Mouse (Mus musculus) thymus, postnatal 25 days (tissue): ENCODE data around the gene Sepsecs.
A peak's percentile ranks its signal among the peaks of the same experiment; 100 is the strongest.
"Not testable (repeated sequence)": the region's sequence is repeated elsewhere in the genome, so short reads cannot be mapped to it uniquely, and the experiment has no call there.

ENCODE experiments used
- DNase-seq: peaks from one replicate; pipeline ENCODE4 v3.0.0; 2022

The Sepsecs gene

DNA sequence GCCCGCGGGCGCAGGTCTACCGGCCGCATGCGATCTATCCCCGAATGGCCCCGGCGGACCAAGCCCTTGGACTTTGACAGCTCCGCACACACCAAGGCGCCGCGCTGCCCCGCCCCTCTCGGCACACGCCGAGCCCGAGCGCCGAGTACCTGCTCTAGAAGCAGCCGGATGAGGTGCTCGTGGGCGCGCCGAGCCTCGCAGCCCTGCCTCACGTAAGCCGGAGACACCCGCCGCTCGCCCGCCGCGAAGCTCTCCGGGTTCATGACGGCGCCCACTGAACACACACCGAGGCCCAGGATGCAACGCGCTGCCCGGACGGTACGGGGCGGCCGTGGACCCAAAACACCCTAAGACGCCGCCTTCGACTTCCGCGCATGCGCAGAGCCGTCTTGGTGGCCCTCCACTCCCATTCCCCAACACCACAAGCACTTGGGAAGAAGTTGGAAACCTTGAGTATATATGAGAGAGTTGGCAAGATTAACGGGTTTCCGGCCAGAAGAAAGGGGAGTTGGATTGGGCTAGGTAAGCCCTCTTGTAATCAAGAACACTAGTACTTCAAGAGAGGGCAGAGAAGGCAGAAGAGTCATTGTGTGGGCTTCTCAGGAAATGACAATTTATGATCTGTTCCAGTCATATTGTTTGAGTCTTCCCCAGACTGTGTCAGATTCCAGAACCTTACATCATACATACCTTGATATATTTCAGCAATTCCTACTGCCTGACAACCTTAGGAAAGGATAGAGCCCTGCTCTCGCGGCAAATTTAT lies at the start of gene Sepsecs:
TSS of gene Sepsecs (minus strand) at position 283 of the 766 bp plus-strand sequence.
- DNase-seq = peak; percentile 94

DNA sequence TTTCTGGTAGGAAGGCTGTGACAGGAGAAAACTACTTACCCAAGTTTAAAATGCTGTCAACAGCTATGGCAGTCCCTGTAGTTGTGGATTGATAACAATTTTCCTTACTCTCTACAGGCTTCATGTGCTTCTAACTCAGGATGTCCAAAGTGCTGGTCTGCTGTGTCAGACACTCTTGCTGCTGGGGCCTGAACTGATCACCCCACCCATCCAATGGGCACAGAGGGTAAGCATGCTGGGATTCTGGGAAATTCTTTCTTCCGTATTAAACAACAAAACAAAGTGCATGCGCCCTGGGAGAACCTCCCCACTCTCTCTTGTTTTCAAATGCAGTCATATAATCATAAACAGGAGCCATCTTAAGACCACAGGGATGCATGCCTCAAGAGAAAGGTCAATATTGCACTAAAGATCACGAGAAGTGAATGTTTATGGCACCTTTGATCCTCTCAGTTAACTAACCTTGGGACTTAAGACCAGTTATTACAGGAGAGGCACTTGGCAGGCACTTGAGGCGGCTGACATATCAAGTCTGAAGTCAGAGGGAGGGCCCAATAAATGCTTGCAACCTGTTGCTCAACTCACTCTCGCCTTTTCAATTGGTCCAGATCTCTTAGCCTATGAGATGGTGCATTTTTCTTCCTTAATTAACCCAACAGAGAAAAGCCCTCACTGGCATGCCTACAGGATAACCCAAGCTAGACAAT lies 47.4 kb upstream of the Sepsecs start:
- no peak for DNase-seq

DNA sequence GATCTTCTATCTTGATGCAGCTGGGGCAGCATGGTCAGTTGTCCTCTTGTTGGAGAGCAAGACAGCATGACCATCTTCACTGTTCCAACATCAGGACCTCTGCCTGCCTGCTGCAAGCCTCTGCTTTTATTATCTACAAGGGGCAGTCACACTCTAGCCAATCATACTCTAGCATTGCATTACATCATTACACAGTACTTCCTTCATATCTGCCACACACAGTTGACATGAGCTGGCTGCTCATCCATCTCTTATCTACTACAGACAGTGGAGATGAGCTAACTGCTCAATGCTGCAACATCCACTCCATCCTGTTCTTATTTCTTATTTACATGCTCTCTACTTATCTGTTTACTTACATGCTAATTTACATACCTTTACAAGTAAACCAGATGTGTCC lies 43.2 kb upstream of the Sepsecs start:
- no peak for DNase-seq

DNA sequence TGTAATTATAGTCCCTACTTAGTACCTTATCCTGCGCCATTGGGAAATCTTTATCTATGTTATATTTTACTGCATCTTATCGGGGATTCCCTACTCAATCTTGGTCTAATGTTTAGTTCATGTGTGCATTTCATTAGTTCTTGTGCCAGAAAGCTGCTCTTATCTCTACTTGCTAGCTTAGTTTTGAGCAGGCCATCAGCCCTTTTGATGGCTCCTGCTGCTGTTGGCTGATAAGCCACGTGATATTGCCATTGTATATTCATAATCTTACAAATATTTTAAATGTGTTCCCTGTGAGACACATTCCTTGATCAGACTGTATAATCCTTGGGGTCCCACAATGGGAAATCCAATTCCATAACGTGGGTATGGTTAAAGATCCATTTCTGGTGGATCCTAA lies 35.1 kb upstream of the Sepsecs start:
- no peak for DNase-seq

DNA sequence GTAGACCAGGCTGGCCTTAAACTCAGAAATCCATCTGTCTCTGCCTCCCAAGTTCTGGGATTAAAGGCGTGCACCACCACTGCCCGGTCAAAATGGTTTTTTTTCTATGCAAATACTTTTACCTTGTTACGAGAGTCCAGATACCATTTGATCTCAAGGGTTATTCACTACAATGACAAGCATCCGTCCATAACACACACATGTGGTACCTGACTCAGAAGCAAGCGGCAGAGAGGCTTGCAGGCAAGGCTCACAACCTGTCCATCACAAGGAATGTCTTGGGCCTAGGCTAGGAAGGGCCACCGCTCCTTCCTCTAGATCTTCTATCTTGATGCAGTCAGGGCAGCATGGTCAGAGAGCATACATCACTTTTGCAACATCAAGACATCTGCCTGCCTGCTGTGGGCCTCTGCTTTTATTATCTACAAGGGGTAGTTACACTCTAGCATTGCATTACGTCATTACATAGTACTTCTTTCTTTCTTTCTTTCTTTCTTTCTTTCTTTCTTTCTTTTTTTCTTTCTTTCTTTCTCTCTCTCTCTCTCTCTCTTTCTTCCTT lies 28.5 kb upstream of the Sepsecs start:
- DNase-seq = not testable (repeated sequence)

DNA sequence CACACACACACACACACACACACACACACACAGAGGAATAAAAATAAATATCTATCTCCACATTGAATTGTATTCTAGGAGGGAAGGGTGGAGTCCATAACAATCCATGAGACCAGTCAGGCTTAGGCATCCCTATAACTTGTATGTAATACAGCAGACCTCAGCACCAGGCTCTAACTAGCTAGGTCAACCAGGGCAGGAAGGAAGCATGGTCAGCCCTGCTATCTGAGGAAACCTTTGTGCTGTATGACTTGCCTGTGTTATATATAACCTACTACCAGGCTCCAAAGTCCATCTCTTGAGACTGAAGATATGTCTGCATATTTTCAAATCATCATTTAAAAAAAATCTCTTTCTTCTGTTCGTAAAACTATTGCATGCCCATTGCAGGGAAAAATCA lies 27.8 kb upstream of the Sepsecs start:
- no peak for DNase-seq

DNA sequence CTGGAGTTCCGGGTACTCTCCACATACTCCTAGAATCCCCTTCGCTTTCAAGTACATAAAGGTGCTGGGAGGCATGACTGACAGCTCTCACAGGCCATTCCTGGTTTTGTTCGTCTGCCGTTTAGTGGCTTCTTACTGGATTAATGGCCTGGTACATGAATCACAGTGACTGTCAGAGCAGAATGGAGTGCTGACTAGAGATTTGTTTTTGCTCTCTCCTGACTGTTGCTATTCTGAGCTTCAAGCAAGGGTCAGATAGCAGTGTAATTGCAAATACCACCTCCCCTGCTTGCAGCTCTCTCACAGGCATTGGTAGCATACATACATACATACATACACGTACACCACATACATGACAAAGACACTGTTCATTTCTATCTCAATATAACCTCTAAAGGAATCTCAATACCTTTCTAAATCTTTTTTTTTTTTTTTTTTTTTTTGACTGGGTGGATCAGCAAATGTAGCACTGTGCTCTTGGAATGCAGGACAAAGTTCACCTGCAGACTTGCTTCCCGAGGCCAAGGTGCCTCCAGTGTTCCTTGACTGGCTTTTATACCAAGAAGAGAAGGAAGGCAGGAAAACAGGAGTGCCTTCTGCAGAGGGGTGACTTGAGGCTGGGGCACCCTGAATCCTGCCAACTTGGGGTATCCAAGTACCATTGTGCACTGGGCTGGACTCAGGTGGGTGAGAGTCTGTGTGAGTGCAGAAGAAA lies 18.4 kb upstream of the Sepsecs start:
- no peak for DNase-seq

DNA sequence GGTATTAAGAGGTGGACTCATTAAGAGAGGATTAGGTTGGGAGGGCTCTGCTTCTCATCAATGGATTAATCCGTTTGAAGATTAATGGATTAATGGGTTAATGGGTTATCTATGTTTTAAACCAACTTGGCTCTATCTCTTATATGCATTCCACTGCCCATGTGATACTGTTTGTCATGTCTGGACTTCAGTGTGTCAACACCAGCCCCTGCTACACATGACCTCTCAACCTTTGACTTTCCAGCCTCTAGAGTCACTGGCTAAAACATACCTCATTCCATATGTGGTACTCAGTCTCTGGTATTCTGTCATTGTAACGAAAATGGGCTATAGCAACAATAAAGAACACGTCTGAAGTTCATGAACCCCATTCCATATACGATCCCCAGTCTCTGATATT lies 11.6 kb upstream of the Sepsecs start:
- no peak for DNase-seq

DNA sequence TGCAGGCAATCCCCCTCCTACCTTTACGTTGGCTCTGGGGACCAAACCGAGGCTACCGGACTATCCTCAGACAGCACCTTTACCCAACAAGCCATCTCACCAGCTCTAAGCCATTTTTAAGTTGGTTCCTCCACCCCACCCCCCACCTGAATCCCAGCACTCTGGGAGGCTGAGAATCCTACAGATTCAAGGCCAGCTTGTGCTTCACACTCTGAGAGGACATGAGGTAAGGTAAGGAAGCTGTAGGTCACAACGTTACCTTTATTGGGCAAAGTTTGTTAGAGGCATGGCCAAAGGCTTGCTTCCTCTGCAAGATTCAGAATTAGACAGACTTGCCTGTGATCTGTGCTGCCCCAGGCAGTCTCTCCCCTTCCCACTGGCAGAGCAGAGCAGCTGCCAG lies 10.7 kb upstream of the Sepsecs start:
- no peak for DNase-seq

DNA sequence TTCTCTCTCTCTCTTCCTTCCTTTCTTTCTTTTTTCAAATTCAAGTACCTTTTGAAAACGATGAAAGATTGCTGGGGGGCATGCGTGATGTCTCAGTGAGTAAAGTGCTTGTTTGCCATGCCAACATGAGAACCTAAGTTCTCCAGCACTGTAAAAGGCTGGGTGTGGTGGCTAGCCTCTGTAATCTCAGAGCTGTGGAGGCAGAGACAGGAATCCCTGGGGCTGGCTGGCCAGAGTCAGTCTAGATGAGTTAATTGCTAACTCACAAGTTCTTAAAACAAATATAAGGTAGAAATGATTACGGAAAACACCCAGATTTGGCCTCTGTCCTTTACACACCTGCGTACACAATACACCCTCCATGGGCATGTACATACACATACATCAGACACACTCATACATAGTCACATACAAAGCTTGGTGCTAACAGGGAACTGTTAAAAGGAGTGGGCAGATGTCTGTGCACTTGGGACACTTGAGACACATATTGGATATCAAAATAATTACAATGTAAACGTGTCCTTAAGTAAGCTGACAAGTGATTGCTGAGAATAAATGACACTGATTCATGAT lies 9.1 kb upstream of the Sepsecs start:
- no peak for DNase-seq

DNA sequence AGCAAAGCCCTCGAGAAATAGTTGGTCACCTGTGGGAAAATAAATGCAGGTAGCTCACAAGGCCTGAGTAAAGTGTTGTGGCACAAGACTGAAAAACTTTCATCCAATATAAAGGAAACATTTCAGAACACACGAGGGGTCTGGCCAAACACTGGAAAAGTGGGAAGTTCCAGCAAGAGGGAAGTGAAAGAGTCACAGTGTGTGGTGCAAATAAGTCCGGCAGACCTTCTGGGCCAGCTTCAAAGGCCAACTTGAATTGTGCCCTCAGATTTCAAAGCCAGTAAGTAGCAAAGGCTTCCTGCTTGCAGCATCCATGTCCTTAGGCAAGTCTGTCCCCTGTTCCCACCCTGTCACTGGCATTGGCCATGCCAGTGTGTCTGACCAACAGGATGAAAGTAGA lies 7.6 kb upstream of the Sepsecs start:
- no peak for DNase-seq

DNA sequence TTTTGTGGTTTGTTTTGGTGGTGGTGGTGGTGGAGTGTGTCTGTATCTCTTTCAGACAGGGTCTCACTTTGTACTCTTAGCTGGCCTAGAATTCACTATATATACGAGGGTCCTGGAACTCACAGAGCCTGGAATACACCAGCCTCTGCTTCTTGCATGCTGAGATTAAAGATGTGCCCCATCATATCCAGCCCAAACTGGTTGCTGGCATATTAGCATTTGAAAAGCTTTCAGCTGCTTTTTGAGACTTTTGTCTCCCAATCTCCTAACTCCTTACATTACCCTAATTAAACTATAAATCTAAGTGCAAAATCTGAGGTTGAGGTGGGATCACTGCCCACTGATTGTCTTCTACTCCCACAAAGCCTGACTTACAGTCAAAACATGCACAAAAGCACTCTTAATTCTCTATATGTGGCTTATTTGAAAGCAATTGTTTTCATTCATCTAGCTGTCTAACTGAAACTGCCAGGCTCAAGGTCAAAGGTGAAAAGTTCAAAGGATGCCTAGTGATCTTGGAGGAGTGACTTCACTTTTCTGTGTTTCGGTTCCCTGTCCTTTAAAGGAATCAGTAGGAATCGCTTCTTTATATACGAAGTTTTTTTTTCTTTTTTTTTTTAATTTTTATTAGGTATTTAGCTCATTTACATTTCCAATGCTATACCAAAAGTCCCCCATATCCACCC lies 5.0 kb upstream of the Sepsecs start:
- DNase-seq = no peak

DNA sequence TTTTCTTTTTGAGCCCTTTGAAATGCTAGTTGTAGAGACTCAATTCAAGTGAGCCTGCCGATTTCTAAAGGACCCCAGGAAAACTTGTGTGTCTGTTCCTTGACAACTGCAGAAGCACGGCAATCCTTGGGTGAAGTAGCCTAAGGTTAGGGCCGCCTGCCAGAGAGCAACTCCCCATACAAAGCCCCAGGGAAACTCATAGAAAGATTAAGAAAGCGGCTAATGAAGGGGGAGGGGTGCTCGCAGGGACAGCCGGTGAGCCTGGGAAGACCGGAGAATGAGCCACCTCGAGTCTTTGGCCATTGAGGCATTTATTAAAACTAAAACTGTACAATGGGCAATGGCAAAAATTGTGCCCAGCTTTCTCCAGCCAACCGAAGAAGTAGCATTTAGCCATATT lies 3.8 kb upstream of the Sepsecs start:
- no peak for DNase-seq

DNA sequence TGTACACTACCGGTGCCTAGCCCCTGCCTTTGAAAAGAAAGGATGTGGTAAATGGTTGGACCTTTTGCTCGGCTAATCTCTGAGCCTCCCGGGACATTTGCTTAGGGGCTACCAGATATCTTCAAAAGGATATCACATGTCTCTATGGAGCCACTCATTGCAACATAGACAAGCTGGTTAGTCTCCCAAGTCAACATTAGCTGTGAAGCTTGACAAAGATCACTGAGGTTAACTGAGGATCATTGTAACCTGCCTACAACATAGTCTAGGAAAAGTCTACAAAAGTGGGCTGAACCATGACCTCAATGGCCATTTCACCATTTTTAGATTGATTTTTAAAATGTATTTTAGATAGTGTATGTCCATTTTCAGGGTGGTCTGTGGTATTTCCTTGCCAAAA lies 1.2 kb upstream of the Sepsecs start:
- no peak for DNase-seq

DNA sequence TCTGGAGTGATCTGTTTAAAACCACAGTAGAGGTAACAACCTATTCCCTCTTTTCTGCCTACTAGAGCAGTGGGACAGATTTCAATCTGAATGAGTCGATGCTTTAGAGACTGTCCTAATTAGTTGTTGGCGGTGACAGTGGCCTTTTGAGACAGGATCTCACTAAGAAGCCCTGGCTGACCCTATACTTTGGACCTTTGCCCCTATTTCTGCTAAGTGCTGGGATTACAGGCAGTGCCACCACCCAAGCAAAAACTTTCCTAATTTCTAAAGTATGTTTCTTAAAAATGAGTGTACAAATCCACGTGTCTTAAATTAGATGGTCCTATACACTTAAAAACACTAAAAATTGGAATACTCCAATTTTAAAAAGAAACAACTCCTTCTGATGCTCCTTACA lies 2.7 kb downstream of the Sepsecs start:
- no peak for DNase-seq

DNA sequence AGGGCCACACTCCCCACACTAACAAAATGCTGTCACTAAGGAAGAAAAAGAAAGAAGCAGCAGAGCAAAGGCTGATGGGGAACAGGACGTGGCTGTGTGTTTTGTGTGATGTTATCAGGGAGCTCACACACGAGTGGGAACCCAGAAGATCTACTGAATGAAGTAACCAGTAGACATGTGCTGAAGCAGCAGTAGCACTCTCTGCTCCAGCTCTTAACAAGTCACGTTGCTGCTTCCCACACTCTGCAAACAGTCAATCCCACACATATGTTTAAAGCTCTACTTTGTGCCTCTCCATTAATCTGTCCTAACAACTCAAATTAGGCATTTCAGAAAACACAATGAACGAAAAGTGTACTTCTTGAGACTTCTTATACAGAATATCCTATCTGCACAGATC lies 11.6 kb downstream of the Sepsecs start:
- no peak for DNase-seq

DNA sequence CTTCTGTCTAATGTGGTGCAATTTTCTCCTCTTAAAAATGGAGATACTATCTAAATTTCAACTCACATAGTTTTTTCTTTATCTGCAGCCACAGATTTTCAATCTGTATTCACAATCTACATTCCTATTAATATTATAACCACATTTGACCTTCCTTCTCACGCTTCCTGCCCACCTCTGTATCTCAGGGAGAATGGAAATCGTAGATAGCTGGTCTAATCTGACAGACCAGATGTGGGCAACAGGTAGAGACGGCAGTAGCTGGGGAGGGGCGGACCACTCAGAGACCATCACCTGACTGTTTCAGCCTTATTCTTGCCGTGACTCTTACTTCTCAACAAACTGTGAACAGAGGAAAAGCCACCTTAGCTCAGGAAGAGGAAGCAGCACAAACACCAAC lies 12.2 kb downstream of the Sepsecs start:
- no peak for DNase-seq

DNA sequence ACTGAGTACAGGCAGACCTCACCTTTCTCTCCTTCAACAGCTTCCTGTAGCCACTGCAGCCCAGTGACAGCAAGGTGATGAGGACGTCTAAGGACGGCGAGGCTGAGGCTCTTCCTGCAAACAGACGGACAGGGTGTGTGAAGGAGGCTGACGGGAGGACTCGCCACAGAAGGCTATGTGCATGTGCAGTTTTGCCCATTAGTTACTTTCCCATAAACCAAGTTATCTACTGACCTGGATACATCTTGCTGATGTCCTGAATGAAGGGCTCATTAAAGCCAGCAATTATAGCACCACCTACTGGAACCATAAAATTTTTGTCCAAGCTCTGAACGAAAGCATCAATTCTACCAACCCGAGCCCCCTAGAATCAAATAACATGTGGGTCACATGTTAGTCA lies 13.5 kb downstream of the Sepsecs start:
- no peak for DNase-seq

DNA sequence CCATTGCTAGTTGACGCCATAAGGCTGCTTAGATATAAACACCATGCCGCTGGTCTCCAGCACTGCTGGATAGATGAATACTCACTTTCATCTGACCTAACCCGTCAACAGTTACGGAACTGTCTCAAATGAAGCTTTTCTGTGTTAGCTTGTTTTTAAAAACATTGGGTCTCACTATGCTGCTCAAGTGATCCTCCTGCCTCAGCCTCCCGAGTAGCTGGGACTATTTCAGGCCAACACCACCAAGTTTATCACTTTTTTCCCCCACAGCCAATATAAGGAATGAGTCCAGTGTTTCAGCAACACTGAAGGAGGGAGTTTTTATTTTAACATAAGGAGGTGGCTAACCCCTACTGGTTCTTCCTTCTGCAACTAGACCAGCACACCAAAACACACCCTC lies 14.5 kb downstream of the Sepsecs start:
- no peak for DNase-seq

DNA sequence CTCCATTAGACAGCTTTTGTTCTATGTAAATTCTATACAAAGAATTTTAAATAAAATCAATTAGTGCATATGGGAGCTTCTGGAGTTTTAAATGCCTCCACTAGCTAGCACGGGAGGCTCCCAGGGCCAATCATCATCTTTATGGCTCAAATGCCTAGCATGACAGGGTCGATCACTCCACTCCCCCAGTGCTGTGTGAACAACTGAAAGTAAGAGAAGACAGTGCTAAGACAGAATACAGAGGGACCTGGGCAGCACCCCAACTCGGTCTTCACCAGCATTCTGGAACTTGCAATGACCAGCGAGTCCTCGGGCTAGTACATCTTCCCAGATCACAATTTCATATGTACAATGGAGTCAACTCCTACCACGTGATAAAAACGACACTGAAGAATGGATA lies 16.9 kb downstream of the Sepsecs start:
- no peak for DNase-seq

DNA sequence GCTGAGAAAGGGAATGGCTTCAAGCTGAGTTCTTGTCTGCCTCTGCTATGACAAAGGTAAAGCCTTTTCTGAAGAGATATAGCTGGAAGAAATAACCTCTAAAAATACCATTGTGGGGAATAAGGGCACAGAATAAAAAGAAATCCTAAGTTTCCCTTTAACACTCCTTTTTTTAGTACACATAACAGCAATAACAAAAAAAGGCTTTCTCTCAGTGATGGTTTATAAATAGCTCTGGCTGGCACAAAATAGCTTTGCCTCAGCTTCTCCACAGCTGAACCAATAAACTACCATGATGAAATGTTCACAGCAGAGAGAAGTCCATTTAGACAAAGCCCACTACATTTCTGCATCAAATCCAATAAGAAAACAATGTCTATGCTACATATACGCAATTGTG lies 17.4 kb downstream of the Sepsecs start:
- DNase-seq = no peak

DNA sequence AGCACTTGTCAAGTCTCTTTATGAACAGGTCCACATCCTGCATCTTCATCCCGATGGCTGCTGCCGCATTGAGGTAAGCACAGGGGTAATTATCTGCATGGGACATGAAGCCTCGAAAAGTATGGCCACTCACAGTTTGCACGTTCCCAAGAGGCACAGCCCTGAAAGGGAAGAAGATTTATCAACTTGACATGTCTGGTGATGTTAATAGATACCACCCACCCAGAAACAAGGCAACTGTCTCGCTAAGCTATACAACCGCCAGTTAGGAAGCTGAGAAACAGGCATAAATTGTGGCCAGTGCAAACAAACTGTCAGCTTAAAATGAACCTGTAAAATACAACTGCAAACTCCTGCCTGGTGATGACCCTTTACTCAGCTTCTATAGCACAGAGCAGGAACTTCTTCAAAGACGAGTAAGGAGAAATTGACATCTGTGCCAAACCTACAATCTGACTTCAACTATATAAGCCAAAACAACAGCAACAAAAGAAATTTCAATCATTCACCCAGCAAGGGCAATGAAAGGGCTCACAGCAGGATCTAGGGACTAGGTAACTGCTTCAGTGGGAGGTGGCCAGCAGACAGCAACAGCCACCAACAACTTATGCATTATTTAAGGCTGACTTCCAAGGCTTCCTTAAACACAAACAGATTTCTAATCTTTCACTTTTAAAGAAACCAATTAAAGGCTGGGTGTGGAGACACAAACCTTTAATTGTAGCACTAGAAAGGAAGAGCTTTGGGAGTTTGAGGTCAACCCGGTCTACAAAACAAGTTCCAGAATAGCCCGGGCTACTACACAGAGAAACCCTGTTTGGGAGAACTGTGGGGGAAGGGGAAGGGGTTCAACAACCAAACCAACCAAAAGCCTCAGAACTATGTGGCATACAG lies 25.3 kb downstream of the Sepsecs start:
- no peak for DNase-seq
